Mouse (Mus musculus) limb, embryonic 13.5 days (tissue): ENCODE measurements around the gene Hey2. TPM values are rescaled to one million over a fixed set of nuclear protein-coding genes. Genes with fewer than 3 reads are reported as not detected.

Source experiments
- ATAC-seq: fragments of 200-750 bp; cut with Nextera tagmentation; 2 replicates; pipeline ENCODE4 v1.8.0; 2017; ENCODE audit warnings: low read depth, moderate number of reproducible peaks, moderate TSS enrichment; ENCODE audit not compliant: low FRiP score
- H3K27ac ChIP-seq: fragments of 300-500 bp; sonication (generic); 2 replicates; pipeline ENCODE4 v1.5.1; 2015; ENCODE audit warnings: inconsistent platforms, mild to moderate bottlenecking, moderate library complexity
- H3K27me3 ChIP-seq: fragments of 300-500 bp; sonication (generic); 2 replicates; pipeline ENCODE4 v1.6.1; 2015; ENCODE audit warnings: mild to moderate bottlenecking, inconsistent platforms
- H3K36me3 ChIP-seq: fragments of 300-500 bp; sonication (generic); 2 replicates; pipeline ENCODE4 v1.6.1; 2015; ENCODE audit warnings: inconsistent platforms, mild to moderate bottlenecking, moderate library complexity
- H3K4me1 ChIP-seq: fragments of 300-500 bp; sonication (generic); 2 replicates; pipeline ENCODE4 v1.6.1; 2015; ENCODE audit warnings: inconsistent platforms
- H3K4me2 ChIP-seq: fragments of 300-500 bp; sonication (generic); replicated peaks from 2 replicates; pipeline ENCODE4 v1.6.1; 2015; ENCODE audit warnings: inconsistent platforms, mild to moderate bottlenecking, moderate library complexity
- H3K4me3 ChIP-seq: fragments of 300-500 bp; sonication (generic); 2 replicates; pipeline ENCODE4 v1.5.1; 2015; ENCODE audit warnings: moderate library complexity, mild to moderate bottlenecking, inconsistent platforms
- H3K9ac ChIP-seq: fragments of 300-500 bp; sonication (generic); 2 replicates; pipeline ENCODE4 v1.6.1; 2015; ENCODE audit warnings: mild to moderate bottlenecking, inconsistent platforms
- H3K9me3 ChIP-seq: fragments of 300-500 bp; sonication (generic); 2 replicates; pipeline ENCODE4 v1.6.1; 2016; ENCODE audit warnings: inconsistent platforms
- WGBS: fragments of 180-500 bp; shearing (Covaris S2); methylation state at CpG from one replicate; pipeline ENCODE4 v1.1.7; 2015; 5-methylcytosine and 5-hydroxymethylcytosine counted together
- polyA plus RNA-seq: library from polyadenylated mRNA; unstranded; fragments of >200 nt; fragmentation: Nextera tagmentation; extraction: Ambion mirVana; gene quantifications from 2 replicates; pipeline ENCODE4 v1.2.1, GENCODE M21; 2015

Hey2 gene
- polyA plus RNA-seq, 1 experiment from 2014 or later, result 3.3 TPM

GRCm38 (mm10) chr10:30786103-30786754, 56.4 kb downstream of the Hey2 start:
- no peaks in the 10 kb centered on the region for H3K27me3 ChIP-seq
- ATAC-seq, result no peak
- 78% methylated on average over 5 of the region's 5 CpGs for WGBS

More at GRCm38 (mm10) chr10:30786103-30786754, 56.4 kb downstream of the Hey2 start:
- no peak overlapping the region for H3K4me2 ChIP-seq
- no peak overlapping the region for H3K4me3 ChIP-seq
- no peak overlapping the region for H3K9ac ChIP-seq
- H3K36me3 ChIP-seq, result no peaks in the 10 kb centered on the region
- no peaks in the 10 kb centered on the region; the same call in 1 of the 2 replicates for H3K4me1 ChIP-seq
- no peaks in the 10 kb centered on the region for H3K9me3 ChIP-seq
- H3K27ac ChIP-seq, result no peak overlapping the region

Other genes with a start within 250 kb of the Hey2 start
- 32.4 and 34.6 TPM in 2 replicates for gene Trmt11, start 242.1 kb downstream of the Hey2 start, polyA plus RNA-seq
- 20.0 and 20.3 TPM in 2 replicates for gene Hint3, start 213.2 kb downstream of the Hey2 start, polyA plus RNA-seq
- gene Ncoa7, start 39.5 kb downstream of the Hey2 start, polyA plus RNA-seq, result 8.3 and 10.3 TPM in 2 replicates